Mouse (Mus musculus) thymus, adult 2 months (tissue): ENCODE results near the gene Rnpep. TPM values are rescaled to one million over a fixed set of nuclear protein-coding genes. Genes with fewer than 3 reads are reported as not detected.

Experiments used
- DNase-seq: peaks from one replicate; pipeline ENCODE4 v3.0.0; 2021
- H3K27ac ChIP-seq: fragments of 200-500 bp; 2 replicates; pipeline ENCODE4 v1.5.1; 2012; ENCODE audit warnings: low read length, control low read depth; ENCODE audit not compliant: control insufficient read depth, insufficient read depth
- H3K27me3 ChIP-seq: fragments of 200-500 bp; 2 replicates; pipeline ENCODE4 v1.6.1; 2012; ENCODE audit warnings: mild to moderate bottlenecking, low read length, moderate library complexity, mixed read lengths; ENCODE audit not compliant: control insufficient read depth, insufficient read depth
- H3K36me3 ChIP-seq: fragments of 200-500 bp; 2 replicates; pipeline ENCODE4 v1.6.1; 2012; ENCODE audit warnings: mild to moderate bottlenecking, low read length, moderate library complexity; ENCODE audit not compliant: control insufficient read depth, insufficient read depth
- H3K4me1 ChIP-seq: fragments of 200-500 bp; replicated peaks from 2 replicates; pipeline ENCODE4 v1.6.1; 2012; ENCODE audit warnings: low read length; ENCODE audit not compliant: control insufficient read depth, insufficient read depth
- H3K4me3 ChIP-seq: fragments of 200-500 bp; 2 replicates; pipeline ENCODE4 v1.5.1; 2012; ENCODE audit warnings: mild to moderate bottlenecking, low read length, control low read depth, moderate library complexity; ENCODE audit not compliant: control insufficient read depth, insufficient read depth
- CTCF ChIP-seq: fragments of 200-500 bp; IDR thresholded peaks from 2 replicates; pipeline ENCODE4 v1.5.1; 2012; ENCODE audit warnings: mild to moderate bottlenecking, control low read depth, low read length, moderate library complexity, borderline replicate concordance; ENCODE audit not compliant: control insufficient read depth, poor library complexity, insufficient read depth; ENCODE audit errors: extremely low read depth
- POLR2A ChIP-seq: fragments of 200-500 bp; IDR thresholded peaks from 2 replicates; pipeline ENCODE4 v1.6.1; 2012; ENCODE audit warnings: mild to moderate bottlenecking, low read length, control low read depth, moderate library complexity; ENCODE audit not compliant: control insufficient read depth, poor library complexity, insufficient read depth; ENCODE audit errors: extremely low read depth
- WGBS: fragments of 180-500 bp; shearing (Covaris S2); methylation state at CpG from one replicate; pipeline ENCODE4 v1.1.7; 2018; 5-methylcytosine and 5-hydroxymethylcytosine counted together
- polyA plus RNA-seq: library from polyadenylated mRNA; depleted of rRNA; stranded (reverse); fragments of >200 nt; gene quantifications from 2 replicates; pipeline ENCODE4 v1.2.3, GENCODE M21; 2012; rRNA removed

The Rnpep gene
- 32.0 and 37.2 TPM in 2 replicates for polyA plus RNA-seq

GRCm38 (mm10) chr1:135283826-135284291 lies at the start of gene Rnpep:
TSS of gene Rnpep (minus strand) at chr1:135284084.
- TF ChIP-seq POLR2A, result peak; percentile 66; the same call in 1 of the 2 replicates
- TF ChIP-seq CTCF, result no peak
- Histone ChIP-seq H3K36me3 (no peaks in the 10 kb centered on the region), H3K4me3 (peak within 1 kb of the TSS; percentile 82), H3K4me1 (peaks cover 17% of the 10 kb centered on the region), H3K27ac (no peak within 1 kb of the TSS), H3K27me3 (no peaks in the 10 kb centered on the region)
- WGBS, result under 1% methylated on average over 39 of the region's 39 CpGs
- DNase-seq, result peak; percentile 76

- Histone ChIP-seq H3K27me3 (no peaks in the 10 kb centered on the region), H3K36me3 (no peaks in the 10 kb centered on the region), H3K4me3 (no peak overlapping the region), H3K4me1 (no peaks in the 10 kb centered on the region), H3K27ac (no peak overlapping the region)
- no peak for DNase-seq
- TF ChIP-seq POLR2A, result no peak
- no peak for TF ChIP-seq CTCF
- 77% methylated on average over 6 of the region's 6 CpGs for WGBS
Measured at GRCm38 (mm10) chr1:135330578-135330977, 46.7 kb upstream of the Rnpep start.

GRCm38 (mm10) chr1:135328368-135328767 lies 44.5 kb upstream of the Rnpep start:
- H3K36me3 ChIP-seq, result no peaks in the 10 kb centered on the region
- WGBS, result 90% methylated on average over 5 of the region's 5 CpGs
- no peaks in the 10 kb centered on the region for H3K27me3 ChIP-seq
- no peak overlapping the region for H3K4me3 ChIP-seq
- no peak overlapping the region for H3K27ac ChIP-seq
- DNase-seq, result no peak
- TF ChIP-seq CTCF (no peak), POLR2A (no peak)
- no peaks in the 10 kb centered on the region for H3K4me1 ChIP-seq

GRCm38 (mm10) chr1:135325934-135326333 lies 42.0 kb upstream of the Rnpep start:
- no peaks in the 10 kb centered on the region for H3K36me3 ChIP-seq
- WGBS, result 91% methylated on average over 2 of the region's 2 CpGs
- no peak overlapping the region for H3K27ac ChIP-seq
- H3K27me3 ChIP-seq, result no peaks in the 10 kb centered on the region; the same call in 1 of the 2 replicates
- DNase-seq, result no peak
- TF ChIP-seq CTCF (no peak), POLR2A (no peak)
- no peaks in the 10 kb centered on the region for H3K4me1 ChIP-seq
- H3K4me3 ChIP-seq, result no peak overlapping the region

- Histone ChIP-seq H3K27ac (no peak within 1 kb of the TSS; the same call in 1 of the 2 replicates), H3K36me3 (no peaks in the 10 kb centered on the region), H3K4me3 (no peak within 1 kb of the TSS), H3K27me3 (no peaks in the 10 kb centered on the region; the same call in 1 of the 2 replicates), H3K4me1 (no peaks in the 10 kb centered on the region)
- 62% methylated on average over 8 of the region's 8 CpGs for WGBS
- TF ChIP-seq CTCF (no peak), POLR2A (no peak)
- no peak for DNase-seq
Measured at GRCm38 (mm10) chr1:135324571-135324970, 40.7 kb upstream of the Rnpep start, which contains the start of gene Lmod1. TSS of gene Lmod1 (plus strand) at chr1:135324807.

GRCm38 (mm10) chr1:135323367-135323901 lies 39.5 kb upstream of the Rnpep start:
- TF ChIP-seq POLR2A (no peak), CTCF (no peak)
- Histone ChIP-seq H3K27ac (no peak overlapping the region; the same call in 1 of the 2 replicates), H3K27me3 (no peaks in the 10 kb centered on the region; the same call in 1 of the 2 replicates), H3K4me1 (no peaks in the 10 kb centered on the region), H3K36me3 (no peaks in the 10 kb centered on the region), H3K4me3 (no peak overlapping the region)
- 84% methylated on average over 7 of the region's 7 CpGs for WGBS
- DNase-seq, result no peak

GRCm38 (mm10) chr1:135313284-135314031 lies 29.6 kb upstream of the Rnpep start, which contains the start of gene Timm17a:
TSS of gene Timm17a (minus strand) at chr1:135313778.
- no peaks in the 10 kb centered on the region for H3K4me1 ChIP-seq
- H3K36me3 ChIP-seq, result 0 out of 2 replicates have a peak, but pooled peaks cover 5% of the 10 kb centered on the region
- H3K4me3 ChIP-seq, result peak within 1 kb of the TSS; percentile 85
- under 1% methylated on average over 51 of the region's 51 CpGs for whole genome bisulfite sequencing
- H3K27me3 ChIP-seq, result no peaks in the 10 kb centered on the region
- TF ChIP-seq POLR2A (peak; percentile 81), CTCF (peak; percentile 51; the same call in 1 of the 2 replicates)
- no peak within 1 kb of the TSS for H3K27ac ChIP-seq
- peak; percentile 90 for DNase-seq
